Mouse (Mus musculus) liver, embryonic 13.5 days (tissue): ENCODE results near the gene Hs3st3a1. TPM values are rescaled to one million over a fixed set of nuclear protein-coding genes. Genes with fewer than 3 reads are reported as not detected.
A peak's percentile ranks its signal among the peaks of the same experiment; 100 is the strongest.

Experiments
- ATAC-seq: fragments of 200-750 bp; cut with Nextera tagmentation; 2 replicates; pipeline ENCODE4 v1.8.0; 2017; ENCODE audit warnings: low read depth, mild to moderate bottlenecking, moderate number of reproducible peaks, moderate library complexity
- DNase-seq: peaks from one replicate; pipeline ENCODE4 v3.0.0; 2022
- H3K27ac ChIP-seq: fragments of 300-500 bp; sonication (generic); 2 replicates; pipeline ENCODE4 v1.5.1; 2015; ENCODE audit warnings: moderate library complexity, mild to moderate bottlenecking, inconsistent platforms
- H3K27me3 ChIP-seq: fragments of 300-500 bp; sonication (generic); 2 replicates; pipeline ENCODE4 v1.6.1; 2015; ENCODE audit warnings: mild to moderate bottlenecking, inconsistent platforms
- H3K36me3 ChIP-seq: fragments of 300-500 bp; sonication (generic); 2 replicates; pipeline ENCODE4 v1.6.1; 2015; ENCODE audit warnings: mild to moderate bottlenecking, inconsistent platforms
- H3K4me1 ChIP-seq: fragments of 300-500 bp; sonication (generic); replicated peaks from 2 replicates; pipeline ENCODE4 v1.6.1; 2015; ENCODE audit warnings: inconsistent platforms
- H3K4me2 ChIP-seq: fragments of 300-500 bp; sonication (generic); 2 replicates; pipeline ENCODE4 v1.6.1; 2015; ENCODE audit warnings: inconsistent platforms, mild to moderate bottlenecking, moderate library complexity
- H3K4me3 ChIP-seq: fragments of 300-500 bp; sonication (generic); replicated peaks from 2 replicates; pipeline ENCODE4 v1.5.1; 2015; ENCODE audit warnings: mild to moderate bottlenecking, inconsistent platforms
- H3K9ac ChIP-seq: fragments of 300-500 bp; sonication (generic); 2 replicates; pipeline ENCODE4 v1.6.1; 2015; ENCODE audit warnings: mild to moderate bottlenecking, inconsistent platforms
- H3K9me3 ChIP-seq: fragments of 300-500 bp; sonication (generic); replicated peaks from 2 replicates; pipeline ENCODE4 v1.6.1; 2016; ENCODE audit warnings: inconsistent platforms
- WGBS: fragments of 180-500 bp; shearing (Covaris S2); methylation state at CpG from one replicate; pipeline ENCODE4 v1.1.7; 2015; ENCODE audit not compliant: insufficient replicate concordance; 5-methylcytosine and 5-hydroxymethylcytosine counted together
- polyA plus RNA-seq: library from polyadenylated mRNA; unstranded; fragments of >200 nt; fragmentation: Nextera tagmentation; extraction: Ambion mirVana; gene quantifications from 2 replicates; pipeline ENCODE4 v1.2.1, GENCODE M21; 2015

Gene Hs3st3a1
- polyA plus RNA-seq, 1 experiment from 2014 or later, result 0.14 TPM

DNA sequence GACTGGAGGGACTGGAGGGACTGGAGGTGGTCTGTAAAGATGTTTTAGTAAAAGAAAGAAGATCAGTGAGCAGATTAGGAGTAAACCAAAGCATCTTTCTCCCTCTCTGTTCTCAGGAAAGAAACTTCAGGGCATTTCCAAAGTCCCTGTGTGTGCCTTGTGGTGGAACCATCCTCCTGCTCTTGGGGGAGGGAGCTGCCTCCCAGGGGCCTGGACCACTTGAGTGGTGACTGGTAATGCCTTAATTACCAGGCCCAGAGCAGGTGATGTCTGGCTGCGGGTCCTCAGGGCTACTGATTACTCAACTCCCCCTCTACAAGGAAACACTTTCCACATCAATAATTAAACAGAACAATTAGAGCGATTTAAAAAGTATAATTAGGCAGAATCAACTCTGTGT lies 59.3 kb downstream of the Hs3st3a1 start:
- no peak for ATAC-seq
- 38% methylated on average over 2 of the region's 2 CpGs for WGBS

GRCm38 (mm10) chr11:64495935-64496334 lies 60.8 kb downstream of the Hs3st3a1 start:
- DNase-seq (no peak), ATAC-seq (no peak)
- H3K4me2 ChIP-seq, result no peak overlapping the region
- no peaks in the 10 kb centered on the region for H3K4me1 ChIP-seq
- 22% methylated on average over 3 of the region's 3 CpGs for WGBS
- no peak overlapping the region for H3K9ac ChIP-seq
- 0 out of 2 replicates have a peak, but pooled peaks cover 3% of the 10 kb centered on the region for H3K27me3 ChIP-seq
- no peaks in the 10 kb centered on the region for H3K9me3 ChIP-seq
- H3K36me3 ChIP-seq, result no peaks in the 10 kb centered on the region
- no peak overlapping the region for H3K27ac ChIP-seq
- no peak overlapping the region for H3K4me3 ChIP-seq

More for the DNA sequence above, 59.3 kb downstream of the Hs3st3a1 start:
- H3K9ac ChIP-seq, result no peak overlapping the region
- H3K4me2 ChIP-seq, result no peak overlapping the region
- no peak overlapping the region for H3K4me3 ChIP-seq
- no peak for DNase-seq
- no peaks in the 10 kb centered on the region for H3K9me3 ChIP-seq
- 0 out of 2 replicates have a peak, but pooled peaks cover 3% of the 10 kb centered on the region for H3K27me3 ChIP-seq
- H3K36me3 ChIP-seq, result no peaks in the 10 kb centered on the region
- no peak overlapping the region for H3K27ac ChIP-seq
- no peaks in the 10 kb centered on the region for H3K4me1 ChIP-seq

- DNase-seq (no peak), ATAC-seq (no peak)
- WGBS, result 10% methylated on average over 3 of the region's 3 CpGs
- no peak overlapping the region for H3K4me3 ChIP-seq
- 0 out of 2 replicates have a peak, but pooled peaks cover 3% of the 10 kb centered on the region for H3K27me3 ChIP-seq
- no peak overlapping the region for H3K9ac ChIP-seq
- H3K4me2 ChIP-seq, result no peak overlapping the region
- H3K9me3 ChIP-seq, result no peaks in the 10 kb centered on the region
- no peaks in the 10 kb centered on the region for H3K4me1 ChIP-seq
- no peak overlapping the region for H3K27ac ChIP-seq
- no peaks in the 10 kb centered on the region for H3K36me3 ChIP-seq
These were observed 61.5 kb downstream of the Hs3st3a1 start for GRCm38 (mm10) chr11:64496677-64497076.

DNA sequence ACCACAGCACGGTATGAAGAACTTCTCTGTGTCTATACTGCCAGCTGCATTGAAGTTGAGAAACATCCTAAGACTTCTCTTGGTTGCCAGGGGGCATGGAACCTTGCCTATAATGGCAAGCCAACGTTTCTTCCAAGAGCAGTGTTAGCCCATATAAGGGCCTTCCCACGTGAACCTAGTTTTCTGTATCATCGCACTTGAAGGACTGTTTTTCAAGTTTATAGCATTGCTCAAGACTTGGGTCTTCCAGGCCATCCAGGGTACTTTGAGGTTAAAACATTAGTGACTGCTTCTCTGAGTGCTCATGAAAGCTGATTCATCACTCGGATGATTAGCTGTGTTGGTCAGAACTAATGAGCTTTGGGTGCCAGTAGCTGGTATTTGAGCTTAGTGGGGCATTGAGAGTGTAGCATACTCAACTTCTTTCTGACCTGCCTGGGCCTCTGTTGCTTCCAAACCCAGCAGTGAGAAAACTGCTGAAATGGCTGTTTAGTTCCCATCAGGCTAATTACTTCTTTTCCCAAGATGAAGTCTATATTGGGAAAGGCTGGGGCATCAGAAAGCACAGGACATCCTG lies 65.5 kb downstream of the Hs3st3a1 start:
- no peaks in the 10 kb centered on the region for H3K36me3 ChIP-seq
- 68% methylated on average over 5 of the region's 5 CpGs for WGBS
- ATAC-seq, result no peak

GRCm38 (mm10) chr11:64503040-64503439 lies 67.9 kb downstream of the Hs3st3a1 start:
- Histone ChIP-seq H3K4me2 (no peak overlapping the region), H3K27ac (no peak overlapping the region), H3K9ac (no peak overlapping the region), H3K27me3 (no peaks in the 10 kb centered on the region), H3K9me3 (no peaks in the 10 kb centered on the region), H3K36me3 (no peaks in the 10 kb centered on the region), H3K4me1 (peaks cover 3% of the 10 kb centered on the region), H3K4me3 (no peak overlapping the region)
- 58% methylated on average over 3 of the region's 3 CpGs for WGBS
- ATAC-seq, result no peak
- DNase-seq, result no peak

More for the DNA sequence above, 65.5 kb downstream of the Hs3st3a1 start:
- H3K4me2 ChIP-seq, result no peak overlapping the region
- no peak for DNase-seq
- H3K27me3 ChIP-seq, result no peaks in the 10 kb centered on the region
- no peak overlapping the region for H3K4me3 ChIP-seq
- H3K9me3 ChIP-seq, result no peaks in the 10 kb centered on the region
- no peaks in the 10 kb centered on the region for H3K4me1 ChIP-seq
- H3K9ac ChIP-seq, result no peak overlapping the region
- no peak overlapping the region for H3K27ac ChIP-seq

- ATAC-seq, result no peak
These were observed 70.8 kb downstream of the Hs3st3a1 start for GRCm38 (mm10) chr11:64505924-64506323.

GRCm38 (mm10) chr11:64507024-64507423 lies 71.9 kb downstream of the Hs3st3a1 start:
- Histone ChIP-seq H3K9ac (no peak overlapping the region), H3K4me3 (no peak overlapping the region), H3K27ac (no peak overlapping the region), H3K27me3 (no peaks in the 10 kb centered on the region), H3K4me1 (peaks cover 42% of the 10 kb centered on the region), H3K4me2 (no peak overlapping the region), H3K9me3 (no peaks in the 10 kb centered on the region), H3K36me3 (no peaks in the 10 kb centered on the region)
- DNase-seq (no peak), ATAC-seq (no peak)
- 76% methylated on average over 3 of the region's 3 CpGs for WGBS

More at GRCm38 (mm10) chr11:64505924-64506323, 70.8 kb downstream of the Hs3st3a1 start:
- Histone ChIP-seq H3K4me3 (no peak overlapping the region), H3K27ac (no peak overlapping the region), H3K9me3 (no peaks in the 10 kb centered on the region), H3K9ac (no peak overlapping the region), H3K36me3 (no peaks in the 10 kb centered on the region), H3K4me1 (peaks cover 31% of the 10 kb centered on the region), H3K4me2 (no peak overlapping the region), H3K27me3 (no peaks in the 10 kb centered on the region)
- DNase-seq, result no peak
- WGBS, result 56% methylated on average over 1 of the region's 1 CpGs

GRCm38 (mm10) chr11:64509106-64509505 lies 74.0 kb downstream of the Hs3st3a1 start:
- H3K36me3 ChIP-seq, result no peaks in the 10 kb centered on the region
- WGBS, result 15% methylated on average over 2 of the region's 2 CpGs
- no peak overlapping the region for H3K4me3 ChIP-seq
- H3K4me1 ChIP-seq, result peaks cover 53% of the 10 kb centered on the region
- ATAC-seq (peak; percentile 100), DNase-seq (peak; percentile 76)
- H3K9ac ChIP-seq, result peak overlapping the region; percentile 51
- H3K27me3 ChIP-seq, result no peaks in the 10 kb centered on the region
- no peaks in the 10 kb centered on the region for H3K9me3 ChIP-seq
- peak overlapping the region; percentile 79 for H3K27ac ChIP-seq
- peak overlapping the region; percentile 47 for H3K4me2 ChIP-seq

DNA sequence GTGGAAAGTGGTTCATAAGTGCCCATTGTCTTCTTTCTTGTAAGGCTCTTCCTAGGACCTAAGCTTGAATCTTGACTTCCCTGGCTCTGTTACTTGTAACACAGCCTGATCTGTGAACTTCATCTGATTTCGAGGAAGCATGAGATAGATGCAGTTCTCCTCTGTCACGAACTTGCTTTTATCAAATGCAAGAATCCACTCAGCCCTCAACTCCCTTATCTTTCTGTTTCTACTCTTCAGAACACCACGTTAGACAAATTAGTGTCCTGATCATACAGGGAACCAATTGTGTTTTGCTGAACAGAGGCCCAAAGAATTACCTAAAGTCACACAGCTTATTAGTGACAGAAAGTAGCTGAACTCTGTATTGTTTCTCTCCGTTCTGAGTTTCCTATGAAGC lies 77.2 kb downstream of the Hs3st3a1 start:
- no peak for ATAC-seq
- Histone ChIP-seq H3K4me1 (peaks cover 53% of the 10 kb centered on the region), H3K4me2 (no peak overlapping the region), H3K36me3 (no peaks in the 10 kb centered on the region), H3K27ac (no peak overlapping the region), H3K9me3 (no peaks in the 10 kb centered on the region), H3K27me3 (0 out of 2 replicates have a peak, but pooled peaks cover under 1% of the 10 kb centered on the region), H3K9ac (no peak overlapping the region), H3K4me3 (no peak overlapping the region)
- no peak for DNase-seq
- 35% methylated on average over 4 of the region's 4 CpGs for WGBS

GRCm38 (mm10) chr11:64513419-64513818 lies 78.3 kb downstream of the Hs3st3a1 start:
- ATAC-seq, result no peak
- H3K4me1 ChIP-seq, result peaks cover 46% of the 10 kb centered on the region
- no peaks in the 10 kb centered on the region for H3K36me3 ChIP-seq
- no peak for DNase-seq
- peaks cover 8% of the 10 kb centered on the region; the same call in 1 of the 2 replicates for H3K27me3 ChIP-seq
- 43% methylated on average over 5 of the region's 5 CpGs for WGBS
- no peak overlapping the region for H3K4me2 ChIP-seq
- H3K9me3 ChIP-seq, result no peaks in the 10 kb centered on the region
- no peak overlapping the region for H3K9ac ChIP-seq
- no peak overlapping the region for H3K27ac ChIP-seq
- H3K4me3 ChIP-seq, result no peak overlapping the region

GRCm38 (mm10) chr11:64516712-64517589 lies 81.8 kb downstream of the Hs3st3a1 start:
- no peaks in the 10 kb centered on the region for H3K36me3 ChIP-seq
- WGBS, result 46% methylated on average over 9 of the region's 9 CpGs
- no peak overlapping the region for H3K9ac ChIP-seq
- no peak overlapping the region for H3K4me2 ChIP-seq
- peaks cover 12% of the 10 kb centered on the region for H3K4me1 ChIP-seq
- ATAC-seq (no peak), DNase-seq (no peak)
- H3K9me3 ChIP-seq, result no peaks in the 10 kb centered on the region
- peaks cover 41% of the 10 kb centered on the region for H3K27me3 ChIP-seq
- no peak overlapping the region for H3K27ac ChIP-seq
- H3K4me3 ChIP-seq, result no peak overlapping the region
